ENCODE assay signal across 9 mouse cellular contexts in genomic region chr1:136577890-136578663, GRCm38 (mm10). TPM values are rescaled to one million over a fixed set of nuclear protein-coding genes. Genes with fewer than 3 reads are reported as not detected.
DNase-seq lines count a peak whose midpoint lies in the region; ATAC-seq and TF ChIP-seq lines count a peak whose summit lies in the region.
"Had no signal": no experiment of that assay in that cellular context is flagged by ENCODE, and none has a peak within 500 bp of the region (broad histone marks: within the 10 kb centered on the region; RNA-seq: fewer than 3 reads in every experiment).

No protein-coding gene starts in this region.

- H3K9ac ChIP-seq in hindbrain, embryonic 13.5 days: no peak overlapping the region
- no peak overlapping the region for H3K9ac ChIP-seq in liver, embryonic 12.5 days

- H3K9me3 ChIP-seq in hindbrain, embryonic 10.5 days: no peaks in the 10 kb centered on the region
- no peaks in the 10 kb centered on the region for H3K9me3 ChIP-seq in hindbrain, embryonic 13.5 days
- H3K9me3 ChIP-seq in E14TG2a.4 (ENCODE audit: low read length): no peaks in the 10 kb centered on the region
- H3K9me3 ChIP-seq in embryonic facial prominence, embryonic 10.5 days: no peaks in the 10 kb centered on the region
- H3K9me3 ChIP-seq in liver, embryonic 12.5 days (replicated peaks): no peaks in the 10 kb centered on the region

- H3K27me3 ChIP-seq in hindbrain, embryonic 10.5 days (ENCODE audit: insufficient read depth, poor library complexity, severe bottlenecking): peaks cover 5% of the 10 kb centered on the region
- no peaks in the 10 kb centered on the region for H3K27me3 ChIP-seq in hindbrain, embryonic 13.5 days
- no peaks in the 10 kb centered on the region for H3K27me3 ChIP-seq in E14TG2a.4 (ENCODE audit: insufficient read depth, low read length)
- H3K27me3 ChIP-seq in embryonic facial prominence, embryonic 10.5 days (replicated peaks; ENCODE audit: low read depth, poor library complexity, severe bottlenecking): peaks cover 5% of the 10 kb centered on the region; the same call in 1 of the 2 replicates
- peaks cover 12% of the 10 kb centered on the region for H3K27me3 ChIP-seq in liver, embryonic 12.5 days (replicated peaks)

- no peak for TF ChIP-seq CTCF in E14TG2a.4 (conservative IDR thresholded peaks at IDR 0.05; ENCODE audit: low read length)

- no peak overlapping the region for H3K4me2 ChIP-seq in hindbrain, embryonic 13.5 days
- H3K4me2 ChIP-seq in liver, embryonic 12.5 days: peak overlapping the region; percentile 46

- H3K4me3 ChIP-seq in hindbrain, embryonic 10.5 days: 0 out of 2 replicates have a peak overlapping the region, but pooled peaks have one; percentile 16
- no peak overlapping the region for H3K4me3 ChIP-seq in hindbrain, embryonic 13.5 days
- peak overlapping the region; percentile 29; the same call in 1 of the 2 replicates for H3K4me3 ChIP-seq in E14TG2a.4 (replicated peaks; ENCODE audit: low read length)
- H3K4me3 ChIP-seq in embryonic facial prominence, embryonic 10.5 days: no peak overlapping the region
- 0 out of 2 replicates have a peak overlapping the region, but pooled peaks have one; percentile 8 for H3K4me3 ChIP-seq in liver, embryonic 12.5 days

- H3K36me3 ChIP-seq in hindbrain, embryonic 10.5 days: no peaks in the 10 kb centered on the region
- H3K36me3 ChIP-seq in hindbrain, embryonic 13.5 days: no peaks in the 10 kb centered on the region
- H3K36me3 ChIP-seq in E14TG2a.4 (ENCODE audit: insufficient read depth, low read length): peaks cover 44% of the 10 kb centered on the region
- no peaks in the 10 kb centered on the region for H3K36me3 ChIP-seq in embryonic facial prominence, embryonic 10.5 days (replicated peaks)
- no peaks in the 10 kb centered on the region for H3K36me3 ChIP-seq in liver, embryonic 12.5 days

- 0 out of 2 replicates have a peak overlapping the region, but pooled peaks have one; percentile 29 for H3K27ac ChIP-seq in hindbrain, embryonic 10.5 days
- H3K27ac ChIP-seq in hindbrain, embryonic 13.5 days: no peak overlapping the region
- no peak overlapping the region for H3K27ac ChIP-seq in embryonic facial prominence, embryonic 10.5 days (replicated peaks)
- H3K27ac ChIP-seq in liver, embryonic 12.5 days: no peak overlapping the region

- peaks cover 9% of the 10 kb centered on the region for H3K4me1 ChIP-seq in hindbrain, embryonic 10.5 days (replicated peaks)
- peaks cover 7% of the 10 kb centered on the region for H3K4me1 ChIP-seq in hindbrain, embryonic 13.5 days (replicated peaks)
- peaks cover 66% of the 10 kb centered on the region for H3K4me1 ChIP-seq in E14TG2a.4 (replicated peaks; ENCODE audit: low read depth, low read length)
- H3K4me1 ChIP-seq in embryonic facial prominence, embryonic 10.5 days: peaks cover 21% of the 10 kb centered on the region
- peaks cover 7% of the 10 kb centered on the region for H3K4me1 ChIP-seq in liver, embryonic 12.5 days

- 26% methylated on average over 16 of the region's 16 CpGs for WGBS in hindbrain, embryonic 10.5 days
- WGBS in hindbrain, embryonic 13.5 days: 22% methylated on average over 16 of the region's 16 CpGs
- 36% methylated on average over 16 of the region's 16 CpGs for WGBS in embryonic facial prominence, embryonic 10.5 days
- 19% methylated on average over 16 of the region's 16 CpGs for WGBS in liver, embryonic 12.5 days (ENCODE audit: insufficient replicate concordance)

- peak; percentile 25 for DNase-seq in hindbrain, embryonic 10.5 days (ENCODE audit: low spot score)
- DNase-seq in embryonic facial prominence, embryonic 10.5 days (ENCODE audit: low spot score): peak; percentile 63
- DNase-seq in gastrocnemius, postnatal 10 days: no peak
- DNase-seq in adrenal gland, adult 2 months: no peak
- no peak for DNase-seq in lung, postnatal 4 days
- DNase-seq: lung, postnatal 14 days had no signal

- ATAC-seq in hindbrain, embryonic 13.5 days (ENCODE audit: low FRiP score): no peak
- no peak for ATAC-seq in liver, embryonic 12.5 days

RNA-seq across cellular contexts. Expression of gene Zfp281, which starts 46.6 kb away (rescaled TPM):
- polyA plus RNA-seq in hindbrain, embryonic 10.5 days (2016; fragmentation: Nextera tagmentation; extraction: Ambion mirVana): 22.9 and 27.7 TPM in 2 replicates
- polyA plus RNA-seq in hindbrain, embryonic 13.5 days (2015; fragmentation: Nextera tagmentation; extraction: Ambion mirVana): 25.0 and 25.6 TPM in 2 replicates
- 32.8 and 33.0 TPM in 2 replicates for polyA plus RNA-seq in embryonic facial prominence, embryonic 10.5 days (2016; fragmentation: Nextera tagmentation; extraction: Ambion mirVana)
- polyA plus RNA-seq in liver, embryonic 12.5 days (2016; fragmentation: Nextera tagmentation; extraction: Ambion mirVana): 11.9 and 12.3 TPM in 2 replicates
- 10 to 100 TPM in 1 of 2 experiments, 1 to 10 TPM in 1; 8.7 to 10.3 TPM for total RNA-seq in gastrocnemius, postnatal 10 days (2021)
- 10 to 100 TPM; 16.1 to 18.6 TPM for total RNA-seq in adrenal gland, adult 2 months (2021)
- 2.5 and 3.7 TPM in 2 replicates for polyA plus RNA-seq in adrenal gland, adult 2 months (2012; rRNA removed)

Comparison
In these comparisons a context has a peak if more than half of its experiments do, and no peak if none do; other contexts are left out.
1. H3K4me3 ChIP-seq: peak in hindbrain, embryonic 10.5 days (single experiment), E14TG2a.4 (single experiment) and liver, embryonic 12.5 days (single experiment); none in hindbrain, embryonic 13.5 days (single experiment) and embryonic facial prominence, embryonic 10.5 days (single experiment).
2. DNase-seq: peak in hindbrain, embryonic 10.5 days (single experiment) and embryonic facial prominence, embryonic 10.5 days (single experiment); none in gastrocnemius, postnatal 10 days (single experiment), adrenal gland, adult 2 months (single experiment) and lung, postnatal 4 days (0 of 2).